Mouse (Mus musculus): ENCODE results near the gene Sh2d1b1.
"Not testable (repeated sequence)": the region's sequence is repeated elsewhere in the genome, so short reads cannot be mapped to it uniquely, and the experiment has no call there.

Gene Sh2d1b1

DNA sequence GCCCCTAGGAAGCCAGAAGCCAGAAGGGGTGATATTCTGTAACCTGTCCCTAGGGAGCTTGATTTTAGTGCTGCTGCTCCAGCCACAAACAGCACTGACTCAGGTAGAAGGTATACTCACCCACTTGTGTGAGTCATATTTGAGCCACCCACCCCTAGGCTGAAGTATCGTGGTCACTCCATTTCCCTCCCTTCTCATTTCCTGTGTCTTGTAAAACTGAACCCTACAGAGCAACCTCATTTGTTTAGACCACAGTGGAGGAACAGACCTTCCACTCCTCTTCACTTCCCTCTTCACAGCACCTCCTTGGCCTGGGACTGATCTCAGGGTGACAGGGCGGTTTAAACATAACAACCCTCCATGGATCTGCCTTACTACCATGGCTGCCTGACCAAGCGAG lies at the start of gene Sh2d1b1:
Sh2d1b1 (plus strand) TSS at position 305 of the 400 bp plus-strand sequence.
- DNase-seq (ENCODE audit: low spot score in 2 of 2) = no peak

DNA sequence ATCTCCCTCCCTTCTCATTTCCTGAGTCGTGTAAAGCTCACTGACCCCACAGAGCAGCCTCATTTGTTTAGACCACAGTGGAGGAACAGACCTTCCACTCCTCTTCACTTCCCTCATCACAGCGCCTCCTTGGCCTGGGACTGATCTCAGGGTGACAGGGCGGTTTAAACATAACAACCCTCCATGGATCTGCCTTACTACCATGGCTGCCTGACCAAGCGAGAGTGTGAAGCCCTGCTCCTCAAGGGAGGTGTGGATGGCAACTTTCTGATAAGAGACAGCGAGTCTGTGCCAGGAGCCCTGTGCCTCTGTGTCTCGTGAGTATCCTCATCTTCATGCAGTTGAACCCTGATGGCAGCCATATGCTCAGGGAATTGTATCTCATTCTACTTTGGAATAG lies 44.4 kb upstream of the Sh2d1b1 start, which contains the start of gene Sh2d1b2:
Sh2d1b2 (plus strand) TSS at position 62 of the 400 bp plus-strand sequence.
- DNase-seq (ENCODE audit: low spot score in 2 of 2) = not testable (repeated sequence)

DNA sequence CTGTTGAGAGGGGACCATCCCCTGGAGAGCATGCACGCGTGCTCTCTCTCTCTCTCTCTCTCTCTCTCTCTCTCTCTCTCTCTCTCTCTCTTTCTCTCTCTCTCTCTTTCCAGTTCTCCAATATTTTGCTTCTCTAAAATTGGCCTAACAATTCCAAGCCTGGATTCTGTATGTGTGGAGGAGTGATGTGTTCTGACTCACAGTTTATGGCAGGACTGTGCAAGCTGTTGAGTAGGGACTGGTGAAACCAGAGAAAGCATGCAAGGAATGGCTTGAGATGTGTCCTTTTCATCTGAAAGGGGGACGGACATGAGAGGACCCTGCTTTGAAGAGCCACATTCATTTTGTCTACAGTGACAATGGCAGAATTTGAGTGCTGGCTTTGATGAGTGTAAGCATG lies 32.1 kb upstream of the Sh2d1b1 start:
- peak in 1 of 2 experiments; percentile 6 for DNase-seq (ENCODE audit: low spot score in 2 of 2)

DNA sequence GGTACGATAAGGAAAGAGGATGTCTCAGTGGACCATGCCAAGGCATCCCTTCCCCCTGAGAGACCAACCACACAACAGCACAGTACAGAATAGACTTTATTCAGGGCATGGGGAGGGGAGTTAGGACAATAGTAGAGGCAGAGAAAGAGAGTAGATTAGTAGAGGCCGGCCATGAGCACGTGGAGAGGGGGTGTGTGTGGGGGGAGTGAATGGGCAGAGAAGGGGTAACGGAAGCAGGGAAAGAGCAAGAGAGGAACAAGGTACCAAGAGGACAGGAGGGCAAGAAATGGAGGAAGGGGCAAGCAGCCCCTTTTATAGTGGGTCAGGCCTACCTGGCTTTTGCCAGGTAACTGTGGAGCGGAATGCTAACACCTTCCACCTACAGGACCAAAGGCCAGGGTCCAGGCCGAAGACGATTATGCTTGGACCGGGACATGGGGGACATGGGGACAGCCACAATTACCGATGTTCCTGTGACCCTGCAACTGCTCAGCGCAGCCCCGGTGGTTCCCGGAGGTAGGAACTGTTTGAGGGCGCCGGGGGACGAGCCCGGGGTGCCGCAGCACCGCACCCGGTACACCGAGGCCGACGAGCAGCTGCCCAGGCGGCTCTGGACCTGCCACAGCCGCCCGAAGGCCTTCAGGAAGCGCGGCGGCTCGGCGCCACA lies 22.1 kb upstream of the Sh2d1b1 start:
- no peak for DNase-seq (ENCODE audit: low spot score in 2 of 2)

DNA sequence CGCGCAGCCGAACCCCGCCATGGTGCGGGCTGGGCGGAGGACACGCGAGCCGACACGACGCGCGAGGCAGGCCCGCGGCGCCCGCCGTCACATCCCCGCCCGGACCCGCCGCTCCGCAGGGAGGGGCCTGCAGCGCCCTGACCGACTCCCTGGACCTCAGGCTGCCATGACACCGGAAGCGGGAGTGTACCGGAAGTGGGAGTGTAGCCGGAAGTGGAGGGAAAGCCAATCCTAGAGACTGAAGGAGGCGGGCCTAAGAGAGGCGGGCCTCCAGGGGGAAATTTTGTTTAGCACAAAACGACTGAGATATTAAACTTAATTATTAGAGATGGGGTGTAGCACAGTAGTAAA lies 21.6 kb upstream of the Sh2d1b1 start:
- DNase-seq (ENCODE audit: low spot score in 2 of 2) = peak; percentile 87

DNA sequence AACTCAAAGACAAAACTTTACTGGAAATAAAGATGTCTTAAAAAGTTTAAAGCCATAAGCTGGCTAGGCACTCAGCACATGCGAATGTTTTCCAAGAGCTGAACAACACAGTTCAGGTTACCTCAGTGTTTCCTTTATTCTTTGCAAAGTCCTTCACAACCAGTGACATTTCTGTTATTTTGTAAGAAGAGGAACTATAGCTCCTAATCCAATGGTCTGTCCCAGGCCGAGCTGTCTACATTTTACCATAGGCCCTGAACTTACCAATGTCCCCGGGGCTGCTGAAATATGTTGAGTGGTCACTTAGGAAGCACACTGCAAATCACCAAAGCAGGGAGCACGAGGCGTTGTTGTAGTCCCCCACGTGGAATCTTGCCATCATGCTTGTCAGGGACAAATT lies 6.8 kb upstream of the Sh2d1b1 start:
- DNase-seq (ENCODE audit: low spot score in 2 of 2) = no peak

DNA sequence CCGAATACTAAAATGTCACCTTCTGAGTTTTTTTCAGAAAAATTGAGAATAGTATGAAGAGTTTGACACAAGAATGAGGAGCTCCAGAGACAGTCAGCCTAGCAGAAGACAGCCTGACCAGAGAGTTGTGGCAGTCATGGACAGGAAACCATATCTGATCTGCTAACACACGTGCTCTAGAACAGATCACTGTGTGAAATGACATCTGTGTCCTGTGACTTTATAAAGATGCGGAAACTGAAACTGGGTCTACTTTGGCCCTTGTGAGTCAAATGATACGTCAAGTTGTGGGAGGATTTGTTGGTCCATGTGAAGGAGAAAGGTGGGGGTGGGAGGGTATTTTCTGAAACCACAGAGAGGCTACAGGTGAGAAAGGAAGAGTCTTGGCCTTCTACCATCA lies 6.4 kb upstream of the Sh2d1b1 start:
- DNase-seq (ENCODE audit: low spot score in 2 of 2) = no peak

DNA sequence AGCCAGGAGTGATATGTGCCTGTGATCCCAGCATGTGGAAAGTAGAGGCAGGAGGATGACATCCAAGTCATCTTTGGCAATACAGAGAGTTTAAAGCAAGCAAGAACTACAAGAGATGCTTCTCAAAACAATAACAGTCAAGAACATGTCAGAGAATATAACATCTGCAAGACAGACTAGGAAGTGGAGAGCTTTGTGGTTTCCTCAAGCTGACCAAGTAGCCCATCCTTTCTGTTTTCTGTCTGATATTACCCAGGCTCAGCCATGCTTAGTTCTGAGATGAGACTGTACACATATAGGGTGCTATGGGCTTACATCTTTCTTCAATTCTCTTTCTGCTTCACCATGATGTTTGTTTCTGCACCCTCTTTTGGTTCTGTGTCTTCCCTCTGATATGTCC lies 3.9 kb upstream of the Sh2d1b1 start:
- no peak for DNase-seq (ENCODE audit: low spot score in 2 of 2)

DNA sequence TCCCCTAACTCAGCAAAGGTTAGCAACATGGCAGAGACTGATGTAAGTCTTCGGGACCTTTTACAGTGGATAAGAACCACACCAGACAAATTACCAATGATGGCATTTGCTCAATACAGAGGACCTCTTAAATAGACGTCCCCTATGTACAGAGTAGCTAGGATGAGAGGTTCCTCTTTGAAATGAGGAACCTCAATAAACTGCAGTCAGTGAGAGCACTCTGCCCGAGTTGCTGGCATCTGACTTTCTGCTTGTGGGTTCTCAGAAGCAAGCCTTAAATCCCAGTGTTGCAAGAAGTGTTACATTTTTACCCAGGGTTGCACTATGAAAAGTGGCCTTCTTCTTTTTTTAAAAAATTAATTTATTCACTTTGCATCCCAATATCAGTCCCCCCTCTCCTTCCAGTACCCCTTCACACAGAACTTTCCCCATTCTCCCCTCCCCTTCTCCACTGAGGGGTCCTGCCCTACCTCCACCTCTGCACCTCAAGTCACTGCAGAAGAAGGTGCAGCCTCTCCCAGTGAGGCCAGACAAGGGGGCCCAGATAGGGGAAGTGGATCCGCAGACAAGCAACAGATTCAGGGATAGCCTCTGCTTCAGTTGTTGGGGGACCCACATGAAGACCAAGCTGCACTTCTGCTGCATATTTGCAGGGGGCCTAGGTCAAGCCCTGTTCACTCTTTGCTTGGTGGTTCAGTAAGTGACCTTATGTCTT lies 5.5 kb downstream of the Sh2d1b1 start:
- no peak for DNase-seq (ENCODE audit: low spot score in 2 of 2)

DNA sequence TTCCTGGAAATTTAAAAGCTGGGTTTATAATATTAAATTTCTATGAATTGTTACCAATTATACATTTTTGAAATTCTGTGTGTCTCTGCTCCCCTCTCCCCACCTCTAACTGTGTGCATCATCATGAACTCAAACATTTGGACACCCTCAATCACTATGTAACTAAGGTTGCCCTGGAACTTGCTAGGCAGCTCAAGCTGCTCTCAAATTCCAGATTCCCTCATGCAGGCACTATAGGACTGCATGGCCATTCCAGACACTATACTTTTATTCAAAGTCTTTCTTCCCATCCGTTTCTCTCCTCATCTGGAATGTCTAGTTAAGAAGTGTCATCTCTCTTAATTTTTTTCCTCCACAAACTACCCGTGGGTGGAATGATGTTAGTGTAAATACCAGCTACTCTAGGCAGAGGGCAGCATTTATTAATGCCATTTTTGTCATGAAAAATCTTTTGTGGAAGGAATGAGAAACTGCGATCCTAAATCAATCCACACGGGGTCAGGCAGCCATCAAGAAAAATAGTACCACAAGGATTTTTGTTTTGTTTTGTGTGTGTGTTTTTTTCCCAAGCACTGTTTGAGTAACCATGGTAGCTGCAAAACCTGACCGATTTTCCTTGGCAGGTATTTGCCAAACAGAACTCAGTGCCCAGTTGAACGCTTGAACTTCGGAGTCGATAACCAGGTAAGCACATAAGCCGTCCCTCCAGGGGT lies 15.3 kb downstream of the Sh2d1b1 start:
- peak; percentile 73 to 75 for DNase-seq (ENCODE audit: low spot score in 2 of 2)

DNA sequence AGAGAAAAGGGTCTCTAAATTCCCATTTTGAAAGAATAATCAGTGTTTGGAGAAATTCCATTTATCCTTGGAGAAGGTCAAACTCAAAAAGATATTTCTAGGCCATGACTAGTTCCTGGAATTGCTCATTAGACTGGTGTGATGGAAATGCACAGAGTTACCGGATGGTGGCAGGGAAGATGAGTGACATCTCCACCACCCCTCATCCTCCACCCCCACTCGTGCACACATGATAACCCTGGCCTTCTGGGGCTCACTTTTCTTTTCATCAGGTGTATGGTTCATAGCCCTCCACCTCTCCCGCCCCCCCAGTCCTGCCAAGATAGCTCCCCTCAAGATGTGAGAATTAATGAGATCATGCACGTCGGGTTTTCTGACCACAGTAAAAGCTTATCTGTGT lies 16.1 kb downstream of the Sh2d1b1 start:
- no peak for DNase-seq (ENCODE audit: low spot score in 2 of 2)

DNA sequence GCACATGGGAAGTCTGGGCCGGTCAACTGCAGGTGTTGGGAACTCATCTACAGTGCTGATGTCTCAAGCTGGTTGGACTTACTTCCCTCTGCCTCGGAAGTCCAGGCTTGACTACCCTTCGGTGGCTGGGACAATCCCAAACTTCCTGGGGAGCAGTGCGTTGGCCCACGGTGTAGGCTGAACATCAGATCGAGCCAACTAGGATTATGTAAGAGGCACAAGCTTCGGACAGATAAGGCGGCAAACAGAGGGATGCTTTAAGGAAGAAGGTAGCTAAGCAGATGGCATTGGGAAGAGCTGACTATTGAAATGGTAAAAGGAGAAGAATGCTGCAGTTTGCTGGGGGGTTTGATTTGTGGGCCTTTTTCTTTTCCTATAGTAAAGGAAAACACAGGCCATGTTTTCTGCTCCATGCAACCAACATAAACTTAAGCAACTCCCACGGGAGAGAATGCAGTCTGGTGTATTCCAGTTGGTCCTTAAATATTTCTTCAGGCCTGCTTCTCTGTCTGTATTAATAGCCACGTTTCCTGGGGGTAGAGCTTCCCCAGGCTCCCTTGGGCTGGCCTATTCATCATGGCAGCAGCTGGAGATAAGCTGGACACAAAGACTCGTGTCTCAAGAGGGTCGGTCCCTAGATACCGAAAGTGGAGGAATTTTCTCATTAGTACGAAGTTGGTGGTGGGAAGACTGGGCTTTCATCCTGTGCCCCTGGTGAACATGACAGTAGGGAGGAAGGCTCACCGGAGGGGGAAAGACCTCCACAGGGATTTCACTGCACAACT lies 17.9 kb downstream of the Sh2d1b1 start:
- DNase-seq (ENCODE audit: low spot score in 2 of 2) = no peak

DNA sequence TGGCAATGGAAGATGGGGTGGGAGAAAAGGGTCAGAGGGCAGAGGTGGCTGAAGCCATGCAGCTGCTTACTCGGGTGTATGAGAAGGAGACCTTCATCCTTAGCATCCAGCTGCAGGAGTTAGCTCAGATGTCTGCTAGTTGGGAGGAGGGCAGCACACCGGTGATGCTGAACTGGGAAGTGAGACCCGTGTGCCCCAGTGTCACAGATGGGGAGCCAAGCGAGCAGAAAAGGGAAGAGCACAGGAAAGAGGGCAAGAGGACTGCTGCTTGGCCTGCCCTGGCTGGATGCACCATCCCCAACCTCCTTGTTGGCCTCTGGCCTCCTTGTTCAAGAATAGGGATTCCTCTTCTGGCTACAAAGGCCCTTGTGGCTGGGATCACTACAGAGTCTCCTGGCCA lies 22.4 kb downstream of the Sh2d1b1 start:
- DNase-seq (ENCODE audit: low spot score in 2 of 2) = no peak

DNA sequence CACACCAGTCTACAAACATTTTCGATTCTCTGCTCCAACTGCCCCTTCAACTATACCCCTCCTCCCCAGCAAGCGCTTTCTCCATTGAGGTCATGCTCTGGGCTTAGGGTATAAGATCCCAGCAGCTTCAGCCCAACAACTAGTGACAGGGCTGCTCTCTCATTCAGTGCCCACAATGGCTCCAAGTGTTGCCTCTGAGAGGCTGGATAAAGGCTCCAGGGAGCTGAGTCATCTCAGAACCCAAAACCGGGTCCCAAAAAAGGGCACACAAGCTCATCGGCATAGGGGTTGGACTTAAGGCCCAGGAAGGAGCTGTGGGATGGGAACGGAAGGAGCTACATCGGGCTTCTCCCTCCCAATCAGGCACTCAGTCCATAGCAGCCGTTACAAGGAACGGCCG lies 24.6 kb downstream of the Sh2d1b1 start:
- DNase-seq (ENCODE audit: low spot score in 2 of 2) = no peak

DNA sequence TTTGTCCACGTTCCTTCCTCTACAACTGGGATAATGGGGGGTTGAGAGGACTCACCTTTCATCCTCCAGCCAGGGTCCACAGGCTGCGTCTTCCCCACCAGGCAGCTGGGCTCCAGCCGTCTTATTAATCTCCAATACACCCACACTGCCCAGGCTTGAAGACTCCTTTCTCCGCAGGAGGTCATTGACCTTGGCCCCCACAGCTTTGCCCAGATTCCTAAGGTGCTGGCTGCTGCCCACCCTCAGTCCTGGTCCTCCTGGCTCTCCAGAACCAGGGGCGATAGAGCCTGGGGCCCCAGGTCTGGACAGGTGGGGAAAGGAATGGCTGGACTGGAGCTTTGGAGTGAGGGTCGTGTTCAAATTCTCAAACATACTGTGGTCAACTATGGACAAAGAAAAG lies 25.3 kb downstream of the Sh2d1b1 start:
- DNase-seq (ENCODE audit: low spot score in 2 of 2) = no peak

DNA sequence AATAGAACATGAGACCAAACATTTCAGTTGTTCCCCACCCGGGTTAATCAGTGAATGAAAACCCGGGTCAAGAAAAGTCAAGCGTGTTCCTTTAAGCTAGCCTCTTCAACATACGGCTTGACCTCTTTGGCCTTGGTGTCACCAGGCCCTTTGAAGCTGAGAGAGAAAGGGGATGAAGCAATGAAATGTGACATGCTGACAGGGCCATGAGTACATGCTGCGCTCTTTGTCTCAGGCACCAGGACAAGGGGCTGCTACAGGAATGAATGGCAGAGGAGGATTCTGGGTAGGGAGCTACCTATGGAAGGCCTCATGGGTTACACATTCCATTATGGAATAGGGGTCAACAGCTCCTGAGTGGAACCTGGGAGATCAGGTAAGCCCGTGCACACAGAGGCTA lies 26.0 kb downstream of the Sh2d1b1 start:
- no peak for DNase-seq (ENCODE audit: low spot score in 2 of 2)

DNA sequence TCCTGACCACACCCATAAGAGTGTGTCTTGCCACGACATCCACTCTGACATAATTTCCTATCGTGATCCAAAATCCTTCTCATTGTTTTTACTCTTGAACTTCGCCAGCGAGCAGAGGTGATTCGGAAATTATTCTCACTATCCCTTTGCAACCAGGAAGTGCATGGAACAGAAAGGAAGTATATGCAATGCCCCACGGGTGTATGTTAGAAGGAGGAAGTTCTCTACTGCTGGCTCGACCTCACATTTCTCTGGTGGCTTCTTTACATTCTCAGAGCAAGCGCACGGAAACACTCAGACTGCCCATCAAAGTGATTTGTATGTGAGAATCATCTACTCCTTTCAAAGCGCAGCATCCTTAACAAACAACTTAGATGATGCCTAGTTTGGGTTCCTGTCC lies 27.9 kb downstream of the Sh2d1b1 start:
- no peak for DNase-seq (ENCODE audit: low spot score in 2 of 2)

DNA sequence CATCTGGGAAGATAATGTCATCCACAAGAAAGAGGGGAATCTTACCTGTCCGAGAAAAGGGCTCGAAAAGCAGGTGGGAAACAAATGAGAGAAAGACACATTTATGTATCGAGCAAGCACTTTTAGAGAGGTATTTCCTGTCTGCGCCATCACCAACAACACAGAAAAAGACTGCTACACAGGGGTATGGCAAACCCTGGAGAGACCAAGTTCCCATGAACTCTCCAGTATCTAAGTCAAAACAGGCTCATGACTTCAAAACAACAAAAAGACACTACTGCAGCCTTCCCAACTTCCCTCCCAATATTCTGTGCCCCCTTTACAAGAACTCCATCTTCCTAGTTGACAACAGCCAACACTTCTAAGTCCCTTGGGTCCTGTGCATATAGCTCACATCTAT lies 29.1 kb downstream of the Sh2d1b1 start, which contains the start of gene Gm7694:
Gm7694 (minus strand) TSS at position 101 of the 400 bp plus-strand sequence.
- no peak for DNase-seq (ENCODE audit: low spot score in 2 of 2)

DNA sequence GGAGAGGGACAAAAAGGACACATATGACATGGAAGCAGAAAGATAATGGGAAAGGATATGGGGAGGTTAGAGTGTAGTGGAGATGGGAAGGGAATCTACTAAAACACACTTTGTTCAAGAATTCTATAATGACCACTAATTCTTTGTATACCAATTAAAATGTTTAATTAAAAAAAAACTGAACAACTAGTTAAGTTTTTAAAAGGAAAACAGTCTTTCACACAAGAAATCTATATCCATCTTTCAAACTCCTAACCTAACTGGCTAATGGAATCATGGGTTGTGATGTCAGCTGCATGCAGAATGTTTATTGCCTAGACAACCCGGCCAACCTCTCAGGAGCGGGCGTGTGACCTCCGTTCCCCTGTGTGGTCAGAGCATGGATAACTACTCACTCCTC lies 31.4 kb downstream of the Sh2d1b1 start, which contains the start of gene Spata46:
Spata46 (plus strand) TSS at position 301 of the 400 bp plus-strand sequence.
- DNase-seq (ENCODE audit: low spot score in 2 of 2) = no peak

DNA sequence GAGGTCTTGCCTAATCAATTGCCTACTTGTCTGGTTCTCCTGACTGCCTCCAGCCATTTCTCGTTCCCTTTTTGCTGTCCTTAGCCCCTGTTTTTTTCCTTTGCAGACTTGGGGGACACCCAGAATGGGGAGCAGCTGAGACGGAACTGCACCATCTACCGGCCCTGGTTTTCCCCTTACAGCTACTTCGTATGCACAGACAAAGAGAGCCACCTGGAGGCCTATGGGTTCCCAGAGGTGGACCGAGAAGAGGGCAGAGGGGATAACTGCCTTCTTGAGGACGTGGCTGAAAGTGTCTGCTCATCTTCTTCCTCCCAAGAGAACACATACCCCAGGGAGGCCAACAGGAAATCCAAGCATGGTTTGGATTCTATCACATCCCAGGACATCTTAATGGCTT lies 34.3 kb downstream of the Sh2d1b1 start:
- no peak for DNase-seq (ENCODE audit: low spot score in 2 of 2)

DNA sequence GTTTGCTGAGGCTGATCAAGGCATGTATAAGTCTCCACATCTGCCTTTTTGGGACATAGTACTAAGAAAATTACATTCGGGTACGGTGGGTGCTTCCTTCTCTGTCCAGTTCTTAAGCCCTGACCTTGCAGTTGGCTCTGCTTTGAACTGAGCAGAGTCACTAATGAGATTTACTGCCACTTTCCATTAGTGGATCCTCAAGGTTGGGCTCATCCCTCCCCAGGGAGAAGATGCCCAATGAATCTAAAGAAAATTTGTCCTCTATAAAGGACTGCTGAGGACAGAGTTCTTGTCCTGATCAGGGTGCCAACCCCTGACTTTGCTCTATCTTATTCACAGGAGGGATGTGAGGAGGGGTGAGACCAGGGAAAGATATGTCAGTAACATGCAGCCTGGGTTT lies 44.9 kb downstream of the Sh2d1b1 start:
- no peak for DNase-seq (ENCODE audit: low spot score in 2 of 2)

DNA sequence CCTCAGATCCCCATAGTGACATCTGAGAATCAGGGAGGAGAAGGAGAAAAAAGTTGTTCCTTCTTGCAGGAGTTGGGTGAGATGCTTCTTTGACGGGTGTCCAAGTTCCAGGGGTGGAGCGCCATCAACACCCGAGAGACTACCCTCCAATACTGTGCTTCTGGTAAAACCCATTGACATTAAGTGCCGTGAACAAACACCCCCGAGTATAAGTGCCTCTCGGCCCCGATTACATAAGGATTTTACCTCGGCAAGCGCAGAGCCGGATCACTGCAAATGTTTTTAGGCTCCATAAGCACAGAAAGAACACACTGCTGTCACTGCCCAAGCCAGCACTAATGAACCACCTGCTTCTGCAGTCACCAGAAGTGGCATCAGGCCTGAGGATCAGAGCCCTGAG lies 45.9 kb downstream of the Sh2d1b1 start:
- DNase-seq (ENCODE audit: low spot score in 2 of 2) = no peak
